Mouse (Mus musculus): ENCODE measurements at regions not wholly inside any gene's neighbourhood (a gene's known extent, or its start where the extent isn't known, plus 50 kb on each side); places are given as distances from the start of the nearest gene placed in this dataset.

DNA sequence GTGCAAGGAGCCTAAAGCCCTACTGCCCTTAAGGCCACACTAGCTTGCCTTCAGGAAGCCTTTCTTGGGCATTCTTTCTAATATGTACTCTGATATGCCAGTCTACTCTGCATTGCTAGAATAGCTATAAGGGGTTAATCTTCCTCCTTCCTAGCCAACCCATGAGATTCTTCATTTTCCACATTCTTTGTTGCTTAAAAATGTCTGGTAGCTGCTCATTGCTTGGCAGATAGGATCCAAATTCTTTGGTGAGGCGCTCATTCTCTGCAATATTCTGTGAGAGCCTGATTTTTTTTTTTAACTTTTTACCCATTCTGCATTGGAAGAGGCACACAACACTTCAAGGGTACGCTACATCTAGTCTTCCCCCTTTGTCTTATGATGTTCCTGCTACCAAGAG, 127.7 kb upstream of the Rnd3 start:
- H3K36me3 ChIP-seq (replicated peaks; ENCODE audit: low read length) = no peaks in the 10 kb centered on the region
- no peaks in the 10 kb centered on the region for H3K4me1 ChIP-seq
- no peaks in the 10 kb centered on the region for H3K9me3 ChIP-seq
- H3K4me3 ChIP-seq (replicated peaks) = no peak overlapping the region
- TF ChIP-seq FLI1 (IDR thresholded peaks at IDR 0.05; ENCODE audit: low read length) = no peak
- TF ChIP-seq GATA1 (IDR thresholded peaks at IDR 0.05; ENCODE audit: borderline replicate concordance, low read length) = no peak
- H3K27me3 ChIP-seq (replicated peaks) = no peaks in the 10 kb centered on the region

DNA sequence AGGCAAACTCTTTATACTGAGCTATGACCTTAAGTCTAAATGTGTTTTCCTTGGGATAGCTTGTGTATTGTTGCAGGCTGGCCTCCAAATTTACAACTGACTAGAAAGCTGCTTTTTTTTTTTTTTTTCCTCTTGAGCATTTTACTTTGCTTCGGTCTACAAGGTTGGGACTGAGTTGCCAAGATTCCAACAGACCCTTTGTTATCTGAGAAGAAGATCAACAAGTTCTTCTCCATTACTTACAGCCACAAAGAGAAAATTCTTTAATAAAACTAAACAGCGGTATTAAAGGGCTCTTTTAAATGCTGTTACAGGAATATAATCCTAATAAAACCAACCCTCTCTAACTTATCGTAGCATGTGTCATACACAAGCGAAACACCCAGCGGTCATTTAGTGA, 124.4 kb upstream of the Rnd3 start:
- no peak for TF ChIP-seq FLI1 (IDR thresholded peaks at IDR 0.05; ENCODE audit: low read length)
- TF ChIP-seq GATA1 (IDR thresholded peaks at IDR 0.05; ENCODE audit: borderline replicate concordance, low read length) = no peak
- H3K27me3 ChIP-seq (replicated peaks) = no peaks in the 10 kb centered on the region

DNA sequence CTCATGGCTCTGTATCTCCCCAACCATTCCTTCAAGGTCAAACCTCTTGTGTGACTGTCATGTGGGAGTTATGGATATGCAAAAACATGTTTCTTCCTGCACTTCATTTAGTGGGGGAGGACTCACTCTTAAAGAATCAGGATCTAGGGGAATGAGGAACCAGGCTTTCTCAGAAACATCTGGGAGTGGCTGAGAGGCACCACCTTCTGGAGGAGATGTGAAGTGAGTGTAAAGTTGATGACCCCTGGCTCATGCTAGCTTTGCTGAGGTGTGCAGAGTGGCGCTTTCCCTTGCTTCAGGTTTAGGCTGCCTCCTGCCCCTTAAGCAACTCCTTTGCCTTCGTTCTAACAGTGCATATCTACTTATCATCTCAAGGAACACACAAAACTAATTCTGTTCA, 119.6 kb upstream of the Rnd3 start:
- Histone ChIP-seq H3K9me3 (no peaks in the 10 kb centered on the region), H3K4me1 (peaks cover 6% of the 10 kb centered on the region; the same call in 1 of the 2 replicates), H3K36me3 (replicated peaks; ENCODE audit: low read length) (no peaks in the 10 kb centered on the region), H3K27me3 (replicated peaks) (no peaks in the 10 kb centered on the region), H3K4me3 (replicated peaks) (no peak overlapping the region)
- TF ChIP-seq GATA1 (IDR thresholded peaks at IDR 0.05; ENCODE audit: borderline replicate concordance, low read length) = no peak
- TF ChIP-seq FLI1 (IDR thresholded peaks at IDR 0.05; ENCODE audit: low read length) = no peak

More for the DNA sequence above, 124.4 kb upstream of the Rnd3 start:
- Histone ChIP-seq H3K36me3 (replicated peaks; ENCODE audit: low read length) (no peaks in the 10 kb centered on the region), H3K9me3 (no peaks in the 10 kb centered on the region), H3K4me1 (no peaks in the 10 kb centered on the region), H3K4me3 (replicated peaks) (no peak overlapping the region)

DNA sequence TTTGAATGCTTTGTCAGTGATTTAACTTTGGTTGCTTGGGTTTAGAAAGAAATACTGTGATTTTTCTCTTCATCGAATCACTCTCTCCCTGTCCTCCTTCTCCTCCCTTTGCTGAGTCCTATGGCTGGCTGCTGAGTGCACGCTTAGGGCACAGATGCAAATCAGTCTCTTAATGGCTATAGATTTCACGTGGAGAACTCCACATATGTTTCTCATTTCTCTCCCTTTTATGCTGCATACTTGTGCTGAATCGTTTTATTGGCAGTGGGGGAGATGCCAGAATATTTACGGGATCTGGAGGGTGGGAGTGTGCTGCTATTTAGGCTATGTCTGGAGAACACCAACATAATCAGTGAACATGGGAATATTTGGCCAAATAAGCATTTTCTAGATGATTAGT, 118.8 kb upstream of the Rnd3 start:
- Histone ChIP-seq H3K9me3 (no peaks in the 10 kb centered on the region), H3K4me3 (replicated peaks) (no peak overlapping the region), H3K27me3 (replicated peaks) (no peaks in the 10 kb centered on the region), H3K36me3 (replicated peaks; ENCODE audit: low read length) (no peaks in the 10 kb centered on the region), H3K4me1 (peaks cover 6% of the 10 kb centered on the region; the same call in 1 of the 2 replicates)
- TF ChIP-seq GATA1 (IDR thresholded peaks at IDR 0.05; ENCODE audit: borderline replicate concordance, low read length) (no peak), FLI1 (IDR thresholded peaks at IDR 0.05; ENCODE audit: low read length) (no peak)

DNA sequence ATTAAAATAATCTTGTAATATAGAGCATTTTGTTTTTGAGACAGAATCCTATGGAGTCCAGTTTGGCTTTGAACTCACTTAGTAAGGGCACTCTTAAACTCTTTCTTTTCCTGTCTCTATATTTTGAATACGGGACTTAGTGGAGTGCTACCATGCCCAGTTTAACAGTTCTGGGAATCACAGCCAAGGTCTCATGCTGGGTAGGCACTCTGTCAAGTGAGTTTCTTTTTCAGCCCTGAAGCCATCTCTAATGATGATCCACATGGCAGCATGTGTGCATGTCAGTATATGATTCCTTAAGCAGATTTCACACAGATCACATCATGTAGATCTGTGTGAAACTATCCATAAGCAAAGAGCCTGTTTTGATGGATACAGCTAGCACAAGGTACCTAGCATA, 113.6 kb upstream of the Rnd3 start:
- Histone ChIP-seq H3K4me1 (peaks cover 6% of the 10 kb centered on the region; the same call in 1 of the 2 replicates), H3K9me3 (0 out of 2 replicates have a peak, but pooled peaks cover 3% of the 10 kb centered on the region), H3K27me3 (replicated peaks) (no peaks in the 10 kb centered on the region), H3K4me3 (replicated peaks) (no peak overlapping the region), H3K36me3 (replicated peaks; ENCODE audit: low read length) (no peaks in the 10 kb centered on the region)
- TF ChIP-seq GATA1 (IDR thresholded peaks at IDR 0.05; ENCODE audit: borderline replicate concordance, low read length) = no peak
- TF ChIP-seq FLI1 (IDR thresholded peaks at IDR 0.05; ENCODE audit: low read length) = no peak

DNA sequence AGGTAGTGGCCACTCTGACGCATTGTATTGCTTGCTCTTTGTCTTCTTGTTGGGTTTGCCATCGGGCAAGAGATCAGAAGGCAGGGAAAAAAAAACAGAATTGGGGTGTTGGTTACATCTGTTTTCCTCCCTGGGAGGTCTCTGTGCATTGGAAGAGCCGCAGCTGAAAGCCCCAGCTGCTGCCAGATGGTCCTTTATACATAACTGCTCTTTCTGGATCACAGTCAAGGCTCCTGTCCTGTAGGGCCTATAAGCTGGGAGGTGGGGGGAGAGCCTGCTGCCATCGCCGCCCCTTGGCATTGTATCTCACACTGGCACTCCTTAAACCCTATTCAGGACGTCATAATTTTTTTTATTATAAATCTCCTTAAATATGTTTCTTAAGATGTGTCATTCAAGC, 101.9 kb upstream of the Rnd3 start:
- H3K27me3 ChIP-seq (replicated peaks) = no peaks in the 10 kb centered on the region
- H3K9me3 ChIP-seq = no peaks in the 10 kb centered on the region
- no peak for TF ChIP-seq GATA1 (IDR thresholded peaks at IDR 0.05; ENCODE audit: borderline replicate concordance, low read length)
- H3K36me3 ChIP-seq (replicated peaks; ENCODE audit: low read length) = no peaks in the 10 kb centered on the region
- H3K4me1 ChIP-seq = no peaks in the 10 kb centered on the region
- no peak overlapping the region for H3K4me3 ChIP-seq (replicated peaks)

DNA sequence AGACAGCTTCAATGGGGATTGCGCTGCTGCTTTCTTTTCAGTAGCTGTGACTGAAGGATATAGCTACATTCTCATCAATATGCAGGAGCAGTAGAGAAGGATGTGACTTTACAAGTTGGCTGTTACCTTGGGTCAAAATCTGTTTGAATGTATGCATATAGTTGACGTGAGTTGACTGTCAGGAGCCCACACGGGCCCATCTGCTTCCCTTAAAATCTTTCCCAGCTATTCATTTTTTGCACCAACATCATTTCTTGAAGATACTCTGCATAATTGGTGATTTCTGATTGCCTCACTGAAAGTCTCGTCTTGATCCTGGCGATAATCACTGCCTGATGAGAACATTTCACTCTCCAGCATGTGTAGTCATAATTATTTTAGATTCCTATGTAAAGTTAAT, 92.7 kb upstream of the Rnd3 start:
- Histone ChIP-seq H3K36me3 (replicated peaks; ENCODE audit: low read length) (no peaks in the 10 kb centered on the region), H3K27me3 (replicated peaks) (no peaks in the 10 kb centered on the region), H3K4me1 (no peaks in the 10 kb centered on the region), H3K4me3 (replicated peaks) (no peak overlapping the region), H3K9me3 (no peaks in the 10 kb centered on the region)
- TF ChIP-seq GATA1 (IDR thresholded peaks at IDR 0.05; ENCODE audit: borderline replicate concordance, low read length) (no peak), FLI1 (IDR thresholded peaks at IDR 0.05; ENCODE audit: low read length) (no peak)

GRCm38 (mm10) chr2:51240000-51240399, 91.1 kb upstream of the Rnd3 start:
- Histone ChIP-seq H3K4me3 (replicated peaks) (no peak overlapping the region), H3K36me3 (replicated peaks; ENCODE audit: low read length) (no peaks in the 10 kb centered on the region), H3K9me3 (no peaks in the 10 kb centered on the region), H3K4me1 (no peaks in the 10 kb centered on the region), H3K27me3 (replicated peaks) (no peaks in the 10 kb centered on the region)
- TF ChIP-seq FLI1 (IDR thresholded peaks at IDR 0.05; ENCODE audit: low read length) = no peak
- TF ChIP-seq GATA1 (IDR thresholded peaks at IDR 0.05; ENCODE audit: borderline replicate concordance, low read length) = no peak

DNA sequence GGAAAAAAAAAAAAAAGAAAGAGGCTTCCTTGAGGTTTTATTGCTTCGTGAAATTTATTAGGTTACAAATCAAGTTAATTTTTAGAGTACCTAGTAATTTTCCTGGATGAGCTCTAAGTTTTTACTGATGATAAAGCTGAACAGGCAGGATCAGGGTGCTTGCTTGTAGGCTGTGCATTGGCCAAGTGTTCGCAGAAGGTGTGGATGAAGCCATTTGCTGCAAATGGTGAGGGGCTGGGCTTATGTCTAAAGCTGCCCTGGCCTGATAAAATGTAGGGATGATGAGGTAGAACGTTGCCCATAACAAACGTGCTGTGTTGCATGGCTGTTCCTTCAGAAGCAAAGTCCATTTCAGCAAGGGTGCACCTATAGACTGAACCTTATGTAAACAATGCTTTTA, 90.1 kb upstream of the Rnd3 start:
- Histone ChIP-seq H3K4me1 (no peaks in the 10 kb centered on the region), H3K27me3 (replicated peaks) (no peaks in the 10 kb centered on the region), H3K36me3 (replicated peaks; ENCODE audit: low read length) (no peaks in the 10 kb centered on the region), H3K4me3 (replicated peaks) (no peak overlapping the region), H3K9me3 (no peaks in the 10 kb centered on the region)
- TF ChIP-seq GATA1 (IDR thresholded peaks at IDR 0.05; ENCODE audit: borderline replicate concordance, low read length) = no peak

DNA sequence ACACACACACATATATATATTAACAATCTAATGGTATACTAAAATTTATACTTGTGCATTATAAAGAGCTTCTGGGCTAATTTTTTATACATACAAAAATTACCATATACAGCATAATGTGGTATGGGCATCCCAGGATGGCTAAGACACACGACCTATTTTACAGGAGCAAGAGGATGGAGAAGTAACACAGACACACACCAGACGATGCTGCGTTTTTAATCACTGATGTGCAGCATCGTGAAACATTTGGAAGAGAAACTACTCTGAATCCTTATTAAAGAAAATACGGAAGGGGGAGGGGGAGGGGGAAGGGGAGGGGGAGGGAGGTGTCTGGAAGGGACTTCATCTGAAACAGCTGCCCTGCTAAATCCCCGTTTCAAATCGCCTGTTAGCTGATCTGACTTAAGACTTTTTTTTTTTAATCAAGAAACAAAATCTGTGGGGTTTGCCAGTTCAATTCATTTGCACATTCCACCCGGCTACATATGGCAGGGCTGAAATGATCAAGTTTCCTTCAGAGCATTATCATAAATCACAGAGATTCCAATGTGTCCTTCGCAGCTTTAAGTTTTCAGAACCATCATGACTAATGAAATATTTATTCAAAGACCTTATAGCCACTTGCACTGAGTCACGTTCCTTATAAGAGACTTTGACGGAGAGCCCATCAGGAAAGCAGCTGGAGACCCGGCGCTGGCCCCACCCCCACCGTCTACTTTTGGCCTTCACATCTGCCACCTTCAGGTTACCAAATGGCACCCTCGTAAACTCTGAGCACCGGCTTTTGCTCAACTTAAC, 89.4 kb upstream of the Rnd3 start:
- no peak overlapping the region for H3K4me3 ChIP-seq (replicated peaks)
- H3K36me3 ChIP-seq (replicated peaks; ENCODE audit: low read length) = no peaks in the 10 kb centered on the region
- H3K9me3 ChIP-seq = no peaks in the 10 kb centered on the region
- H3K4me1 ChIP-seq = no peaks in the 10 kb centered on the region
- H3K27me3 ChIP-seq (replicated peaks) = no peaks in the 10 kb centered on the region
- TF ChIP-seq GATA1 (IDR thresholded peaks at IDR 0.05; ENCODE audit: borderline replicate concordance, low read length) (no peak), FLI1 (IDR thresholded peaks at IDR 0.05; ENCODE audit: low read length) (no peak)

All from megakaryocyte, embryonic 14.5 days (primary cell).